In the genomic region with DNA sequence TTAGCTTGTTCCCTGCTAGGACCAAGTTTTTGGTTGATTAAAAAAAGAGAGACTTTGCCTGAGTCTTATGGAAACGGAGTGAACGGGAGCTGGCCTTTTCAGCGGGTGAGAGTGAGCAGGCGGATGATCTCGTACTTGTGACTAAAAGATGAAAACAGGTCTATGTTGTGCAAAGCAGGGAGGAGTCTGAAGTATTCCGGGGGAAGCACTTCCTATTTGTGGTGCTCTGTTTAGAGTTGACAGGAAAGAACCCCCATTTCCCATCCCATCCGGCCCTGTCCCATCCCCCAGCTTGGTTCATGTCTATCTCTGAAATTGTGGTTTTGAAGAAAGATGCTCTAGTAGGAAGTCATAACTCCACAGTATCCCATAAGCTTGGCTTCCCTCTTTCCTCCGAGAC, we compare ENCODE assay signal across 8 mouse cellular contexts. TPM values are rescaled to one million over a fixed set of nuclear protein-coding genes. Genes with fewer than 3 reads are reported as not detected.
A peak's percentile ranks its signal among the peaks of the same experiment; 100 is the strongest.
DNase-seq lines count a peak whose midpoint lies in the region; ATAC-seq and TF ChIP-seq lines count a peak whose summit lies in the region.

No protein-coding gene starts in this region.

- H3K27ac ChIP-seq in kidney, embryonic 14.5 days (ENCODE audit: low read depth, low read length) = no peak overlapping the region
- H3K27ac ChIP-seq in bone marrow macrophage, adult 2 months (ENCODE audit: insufficient read depth, low read depth, low read length) = peak overlapping the region; percentile 72
- no peak overlapping the region for H3K27ac ChIP-seq in hindbrain, embryonic 15.5 days (replicated peaks)
- H3K27ac ChIP-seq in midbrain, embryonic 16.5 days (ENCODE audit: low read length) = no peak overlapping the region

- peak overlapping the region; percentile 86 for H3K9ac ChIP-seq in kidney, embryonic 14.5 days (ENCODE audit: low read depth, low read length)
- peak overlapping the region; percentile 85 for H3K9ac ChIP-seq in hindbrain, embryonic 15.5 days
- peak overlapping the region; percentile 89 for H3K9ac ChIP-seq in midbrain, embryonic 16.5 days (ENCODE audit: low read depth, low read length)

- H3K4me2 ChIP-seq in kidney, embryonic 14.5 days (replicated peaks; ENCODE audit: low read depth, low read length) = peak overlapping the region; percentile 96
- peak overlapping the region; percentile 98 for H3K4me2 ChIP-seq in hindbrain, embryonic 15.5 days
- peak overlapping the region; percentile 91 for H3K4me2 ChIP-seq in midbrain, embryonic 16.5 days (ENCODE audit: low read length)

- no peak for ATAC-seq in kidney, embryonic 14.5 days (ENCODE audit: low FRiP score, low TSS enrichment)
- no peak for ATAC-seq in hindbrain, embryonic 15.5 days (ENCODE audit: low FRiP score, low read depth)
- ATAC-seq in midbrain, embryonic 16.5 days = no peak
- ATAC-seq in activated CD4-positive, CD25-positive, alpha-beta regulatory T cell, adult 4 months = no peak

- 22% methylated on average over 8 of the region's 8 CpGs for WGBS in kidney, embryonic 14.5 days
- WGBS in hindbrain, embryonic 15.5 days = 37% methylated on average over 8 of the region's 8 CpGs
- WGBS in midbrain, embryonic 16.5 days = 38% methylated on average over 8 of the region's 8 CpGs

- H3K9me3 ChIP-seq in kidney, embryonic 14.5 days (ENCODE audit: control insufficient read depth, low read length) = no peaks in the 10 kb centered on the region
- H3K9me3 ChIP-seq in hindbrain, embryonic 15.5 days = no peaks in the 10 kb centered on the region
- no peaks in the 10 kb centered on the region for H3K9me3 ChIP-seq in midbrain, embryonic 16.5 days (replicated peaks; ENCODE audit: control insufficient read depth, low read length, poor library complexity, severe bottlenecking)

- no peak for TF ChIP-seq CTCF in bone marrow macrophage, adult 2 months (IDR thresholded peaks at IDR 0.05; ENCODE audit: low read depth, low read length)

- no peak for TF ChIP-seq POLR2A in bone marrow macrophage, adult 2 months (IDR thresholded peaks at IDR 0.05; ENCODE audit: borderline replicate concordance, low read depth, low read length)

- peaks cover 25% of the 10 kb centered on the region for H3K36me3 ChIP-seq in kidney, embryonic 14.5 days (ENCODE audit: control insufficient read depth, insufficient read depth, low read length)
- peaks cover 21% of the 10 kb centered on the region for H3K36me3 ChIP-seq in hindbrain, embryonic 15.5 days
- H3K36me3 ChIP-seq in midbrain, embryonic 16.5 days (ENCODE audit: control insufficient read depth, insufficient read depth, low read length) = peaks cover 11% of the 10 kb centered on the region

- peaks cover 19% of the 10 kb centered on the region for H3K4me1 ChIP-seq in kidney, embryonic 14.5 days (ENCODE audit: control insufficient read depth, insufficient read depth, low read length)
- peaks cover 7% of the 10 kb centered on the region for H3K4me1 ChIP-seq in bone marrow macrophage, adult 2 months (ENCODE audit: control insufficient read depth, insufficient read depth, low read length)
- H3K4me1 ChIP-seq in hindbrain, embryonic 15.5 days (replicated peaks) = peaks cover 22% of the 10 kb centered on the region
- H3K4me1 ChIP-seq in midbrain, embryonic 16.5 days (ENCODE audit: control insufficient read depth, insufficient read depth, low read length) = peaks cover 17% of the 10 kb centered on the region

- DNase-seq in kidney, postnatal 25 days = no peak
- DNase-seq in cerebellum, adult 9-10 months = no peak
- DNase-seq in thymus, postnatal 14 days = no peak

- H3K4me3 ChIP-seq in kidney, embryonic 14.5 days (ENCODE audit: low read length) = peak overlapping the region; percentile 98
- H3K4me3 ChIP-seq in bone marrow macrophage, adult 2 months (ENCODE audit: insufficient read depth, low read length) = peak overlapping the region; percentile 91
- peak overlapping the region; percentile 96 for H3K4me3 ChIP-seq in hindbrain, embryonic 15.5 days
- H3K4me3 ChIP-seq in midbrain, embryonic 16.5 days (ENCODE audit: low read depth, low read length) = peak overlapping the region; percentile 77

- no peaks in the 10 kb centered on the region for H3K27me3 ChIP-seq in kidney, embryonic 14.5 days (ENCODE audit: control insufficient read depth, insufficient read depth, low read length)
- H3K27me3 ChIP-seq in hindbrain, embryonic 15.5 days = no peaks in the 10 kb centered on the region
- H3K27me3 ChIP-seq in midbrain, embryonic 16.5 days (ENCODE audit: control insufficient read depth, insufficient read depth, low read depth, low read length) = peaks cover 3% of the 10 kb centered on the region; the same call in 1 of the 2 replicates

RNA-seq across cellular contexts. Expression of a gene that starts 1.1 kb away (rescaled TPM):
- 60.1 and 61.8 TPM in 2 replicates for polyA plus RNA-seq in kidney, embryonic 14.5 days (2014; fragmentation: Nextera tagmentation; extraction: Ambion mirVana)
- polyA plus RNA-seq in bone marrow macrophage, adult 2 months (2012; ENCODE audit: insufficient read depth, insufficient read length, missing spikeins) = 10.4 and 11.1 TPM in 2 replicates
- polyA plus RNA-seq in hindbrain, embryonic 15.5 days (2015; fragmentation: Nextera tagmentation; extraction: Ambion mirVana) = 42.0 and 42.2 TPM in 2 replicates
- 41.3 and 42.9 TPM in 2 replicates for polyA plus RNA-seq in midbrain, embryonic 16.5 days (2015; fragmentation: Nextera tagmentation; extraction: Ambion mirVana)
- 10 to 100 TPM; 40.7 to 42.1 TPM for polyA plus RNA-seq in activated CD4-positive, CD25-positive, alpha-beta regulatory T cell, adult 4 months (2017; shearing (Covaris generic))

RNA-seq across cellular contexts. Expression of a gene that starts 18.2 kb away (rescaled TPM):
- polyA plus RNA-seq in kidney, embryonic 14.5 days (2014; fragmentation: Nextera tagmentation; extraction: Ambion mirVana) = 3.4 and 3.8 TPM in 2 replicates
- 9.5 and 9.9 TPM in 2 replicates for polyA plus RNA-seq in bone marrow macrophage, adult 2 months (2012; ENCODE audit: insufficient read depth, insufficient read length, missing spikeins)
- polyA plus RNA-seq in hindbrain, embryonic 15.5 days (2015; fragmentation: Nextera tagmentation; extraction: Ambion mirVana) = 2.6 and 3.4 TPM in 2 replicates
- polyA plus RNA-seq in midbrain, embryonic 16.5 days (2015; fragmentation: Nextera tagmentation; extraction: Ambion mirVana) = 2.9 and 3.2 TPM in 2 replicates
- polyA plus RNA-seq in activated CD4-positive, CD25-positive, alpha-beta regulatory T cell, adult 4 months (2017; shearing (Covaris generic)) = 1 to 10 TPM; 2.4 to 4.7 TPM

RNA-seq across cellular contexts. Expression of a gene that starts 18.5 kb away (rescaled TPM):
- 0.17 and 0.58 TPM in 2 replicates for polyA plus RNA-seq in kidney, embryonic 14.5 days (2014; fragmentation: Nextera tagmentation; extraction: Ambion mirVana)
- polyA plus RNA-seq in bone marrow macrophage, adult 2 months (2012; ENCODE audit: insufficient read depth, insufficient read length, missing spikeins) = not detected in 2 replicates
- polyA plus RNA-seq in hindbrain, embryonic 15.5 days (2015; fragmentation: Nextera tagmentation; extraction: Ambion mirVana) = 3.3 and 3.5 TPM in 2 replicates
- polyA plus RNA-seq in midbrain, embryonic 16.5 days (2015; fragmentation: Nextera tagmentation; extraction: Ambion mirVana) = 3.8 and 4.3 TPM in 2 replicates
- polyA plus RNA-seq in activated CD4-positive, CD25-positive, alpha-beta regulatory T cell, adult 4 months (2017; shearing (Covaris generic)) = not detected
